Comparison of ENCODE assay signal across 8 mouse cellular contexts in the genomic region with DNA sequence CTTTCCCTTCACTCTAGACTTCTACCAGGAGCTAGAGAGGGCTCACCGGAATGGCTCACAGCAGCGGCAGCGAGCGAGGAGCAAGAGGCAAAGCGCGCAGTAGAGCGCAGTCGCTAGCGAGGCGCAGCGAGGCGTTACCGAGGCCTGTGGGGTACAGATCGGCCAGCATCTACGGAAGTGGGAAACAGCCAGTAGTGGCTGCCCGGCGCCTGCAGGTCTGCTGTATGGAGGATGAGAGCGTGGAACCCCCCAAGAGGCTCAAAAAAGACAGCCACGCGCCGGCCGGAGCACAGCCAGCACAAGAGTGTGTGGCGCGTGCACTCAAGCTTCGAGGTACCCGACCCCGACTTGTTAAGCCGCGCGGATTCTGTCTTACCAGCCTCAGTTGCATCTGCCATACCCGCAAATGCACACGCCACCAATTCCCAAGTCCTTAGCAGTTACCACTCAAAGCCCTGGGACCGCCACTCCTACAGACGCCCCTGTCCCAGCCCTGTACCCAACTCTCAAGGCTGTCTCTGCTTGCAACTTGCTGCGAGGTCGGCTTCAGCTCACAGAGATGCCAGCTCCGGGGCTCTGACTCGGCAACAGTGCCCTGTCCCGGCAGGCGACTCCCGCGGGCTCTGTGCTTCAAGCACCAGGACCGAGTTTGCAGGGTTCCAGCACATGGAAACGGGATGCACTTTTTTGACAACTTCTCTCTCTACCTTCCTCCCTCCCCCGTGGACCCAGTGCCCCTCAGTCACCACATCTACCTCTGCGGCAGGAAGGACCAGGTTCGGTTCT. TPM values are rescaled to one million over a fixed set of nuclear protein-coding genes. Genes with fewer than 3 reads are reported as not detected.
DNase-seq lines count a peak whose midpoint lies in the region; ATAC-seq and TF ChIP-seq lines count a peak whose summit lies in the region.

No protein-coding gene starts in this region.

- peak overlapping the region; percentile 92 for H3K4me2 ChIP-seq in forebrain, embryonic 14.5 days (ENCODE audit: low read length)
- peak overlapping the region; percentile 75 for H3K4me2 ChIP-seq in kidney, postnatal 0 days (ENCODE audit: low read length)
- H3K4me2 ChIP-seq in midbrain, embryonic 14.5 days (ENCODE audit: low read length): peak overlapping the region; percentile 93

- peak; percentile 55 for ATAC-seq in forebrain, embryonic 14.5 days
- ATAC-seq in kidney, postnatal 0 days (replicated peaks; ENCODE audit: low FRiP score, low read depth): peak; percentile 73
- ATAC-seq in midbrain, embryonic 14.5 days (ENCODE audit: low FRiP score, low TSS enrichment): peak; percentile 7; the same call in 1 of the 2 replicates

- H3K9me3 ChIP-seq in forebrain, embryonic 14.5 days (replicated peaks; ENCODE audit: control insufficient read depth, low read length): no peaks in the 10 kb centered on the region
- H3K9me3 ChIP-seq in kidney, postnatal 0 days (replicated peaks; ENCODE audit: low read length): no peaks in the 10 kb centered on the region
- no peaks in the 10 kb centered on the region for H3K9me3 ChIP-seq in midbrain, embryonic 14.5 days (ENCODE audit: control insufficient read depth, low read length)

- no peak overlapping the region for H3K27ac ChIP-seq in gastrocnemius, adult 2 months
- H3K27ac ChIP-seq in forebrain, embryonic 14.5 days (ENCODE audit: low read depth, low read length): no peak overlapping the region
- no peak overlapping the region for H3K27ac ChIP-seq in kidney, postnatal 0 days
- no peak overlapping the region for H3K27ac ChIP-seq in midbrain, embryonic 14.5 days (replicated peaks; ENCODE audit: low read depth, low read length)

- peaks cover 36% of the 10 kb centered on the region for H3K27me3 ChIP-seq in forebrain, embryonic 14.5 days (replicated peaks; ENCODE audit: control insufficient read depth, insufficient read depth, low read length)
- peaks cover 31% of the 10 kb centered on the region for H3K27me3 ChIP-seq in kidney, postnatal 0 days (ENCODE audit: insufficient read depth, low read length)
- peaks cover 30% of the 10 kb centered on the region for H3K27me3 ChIP-seq in midbrain, embryonic 14.5 days (ENCODE audit: control insufficient read depth, insufficient read depth, low read length)

- H3K9ac ChIP-seq in forebrain, embryonic 14.5 days (ENCODE audit: low read length): peak overlapping the region; percentile 59
- 0 out of 2 replicates have a peak overlapping the region, but pooled peaks have one; percentile 13 for H3K9ac ChIP-seq in kidney, postnatal 0 days (ENCODE audit: low read depth, low read length)
- H3K9ac ChIP-seq in midbrain, embryonic 14.5 days (replicated peaks; ENCODE audit: low read length): peak overlapping the region; percentile 65

- H3K36me3 ChIP-seq in forebrain, embryonic 14.5 days (ENCODE audit: control insufficient read depth, insufficient read depth, low read length): no peaks in the 10 kb centered on the region
- H3K36me3 ChIP-seq in kidney, postnatal 0 days (ENCODE audit: insufficient read depth, low read length): no peaks in the 10 kb centered on the region
- no peaks in the 10 kb centered on the region for H3K36me3 ChIP-seq in midbrain, embryonic 14.5 days (ENCODE audit: control insufficient read depth, insufficient read depth, low read length)

- peak; percentile 16 for DNase-seq in gastrocnemius, adult 2 months
- no peak for DNase-seq in gastrocnemius, postnatal 25 days
- DNase-seq in Muller cell, postnatal 12 days (ENCODE audit: inconsistent ontology term): peak; percentile 68
- peak; percentile 67 for DNase-seq in forebrain, embryonic 14.5 days (ENCODE audit: low spot score)
- DNase-seq in kidney, postnatal 0 days (ENCODE audit: low spot score): peak; percentile 32
- peak; percentile 76 for DNase-seq in midbrain, embryonic 14.5 days
- no peak for DNase-seq in adipocyte (ENCODE audit: low spot score)
- no peak for DNase-seq in thymus, postnatal 4 days

- peaks cover 5% of the 10 kb centered on the region; the same call in 1 of the 2 replicates for H3K4me1 ChIP-seq in forebrain, embryonic 14.5 days (ENCODE audit: control insufficient read depth, insufficient read depth, low read length)
- peaks cover 11% of the 10 kb centered on the region; the same call in 1 of the 2 replicates for H3K4me1 ChIP-seq in kidney, postnatal 0 days (replicated peaks; ENCODE audit: insufficient read depth, low read length)
- peaks cover 14% of the 10 kb centered on the region for H3K4me1 ChIP-seq in midbrain, embryonic 14.5 days (ENCODE audit: control insufficient read depth, insufficient read depth, low read length)

- TF ChIP-seq CTCF in gastrocnemius, adult 2 months (IDR thresholded peaks at IDR 0.05): no peak
- TF ChIP-seq CTCF in kidney, postnatal 0 days (IDR thresholded peaks at IDR 0.05; ENCODE audit: low read depth): no peak

- intact Hi-C loops in gastrocnemius, adult 2 months (cut with DNase I): no loop called here

- WGBS in forebrain, embryonic 14.5 days: under 1% methylated on average over 47 of the region's 47 CpGs
- WGBS in kidney, postnatal 0 days: under 1% methylated on average over 47 of the region's 47 CpGs
- WGBS in midbrain, embryonic 14.5 days: 0% methylated on average over 47 of the region's 47 CpGs

- peak overlapping the region; percentile 26 for H3K4me3 ChIP-seq in gastrocnemius, adult 2 months
- H3K4me3 ChIP-seq in forebrain, embryonic 14.5 days (ENCODE audit: low read depth, low read length): peak overlapping the region; percentile 51
- H3K4me3 ChIP-seq in kidney, postnatal 0 days (replicated peaks; ENCODE audit: low read depth, low read length): peak overlapping the region; percentile 40
- H3K4me3 ChIP-seq in midbrain, embryonic 14.5 days (replicated peaks; ENCODE audit: low read depth, low read length): peak overlapping the region; percentile 57

RNA-seq across cellular contexts. Expression of gene Grem1, which starts 0.7 kb away (rescaled TPM):
- not detected for total RNA-seq in gastrocnemius, adult 2 months (2021)
- not detected for total RNA-seq in gastrocnemius, postnatal 25 days (2021)
- 0.32 and 0.48 TPM in 2 replicates for polyA plus RNA-seq in forebrain, embryonic 14.5 days (2014; fragmentation: Nextera tagmentation; extraction: Ambion mirVana)
- polyA plus RNA-seq in kidney, postnatal 0 days (2015; fragmentation: Nextera tagmentation; extraction: Ambion mirVana): 0.14 and 0.18 TPM in 2 replicates
- 1.5 and 1.8 TPM in 2 replicates for polyA plus RNA-seq in midbrain, embryonic 14.5 days (2014; fragmentation: Nextera tagmentation; extraction: Ambion mirVana)

Comparison
In these comparisons a context has a peak if more than half of its experiments do, and no peak if none do; other contexts are left out.
1. DNase-seq: peak in gastrocnemius, adult 2 months (single experiment), Muller cell, postnatal 12 days (single experiment), forebrain, embryonic 14.5 days (single experiment), kidney, postnatal 0 days (single experiment) and midbrain, embryonic 14.5 days (single experiment); none in gastrocnemius, postnatal 25 days (single experiment), adipocyte (single experiment) and thymus, postnatal 4 days (single experiment).
2. ATAC-seq: peak in every context shown above with its lines; median percentile 73 in kidney, postnatal 0 days; 55 in forebrain, embryonic 14.5 days; 7 in midbrain, embryonic 14.5 days.
3. H3K9ac ChIP-seq: peak in every context shown above with its lines; median percentile 65 in midbrain, embryonic 14.5 days; 59 in forebrain, embryonic 14.5 days; 13 in kidney, postnatal 0 days.
4. Peak in every context shown above with its lines, with median percentiles within 50 percentile points of each other: H3K4me3 ChIP-seq and H3K4me2 ChIP-seq.